8 mouse cellular contexts compared by ENCODE assay signal in genomic region chr1:105844341-105845006, GRCm38 (mm10).
A peak's percentile ranks its signal among the peaks of the same experiment; 100 is the strongest.
DNase-seq lines count a peak whose midpoint lies in the region; ATAC-seq and TF ChIP-seq lines count a peak whose summit lies in the region.

No protein-coding gene starts in this region.

- H3K4me3 ChIP-seq in heart, embryonic 13.5 days: peak overlapping the region; percentile 43
- peak overlapping the region; percentile 49 to 63; a peak in 3 of 4 replicates for H3K4me3 ChIP-seq in ES-E14 (ENCODE audit: insufficient read depth in 1 of 2, low read depth in 1 of 2, low read length in 2 of 2, poor library complexity in 1 of 2, severe bottlenecking in 1 of 2)
- H3K4me3 ChIP-seq in embryonic facial prominence, embryonic 11.5 days (ENCODE audit: low read depth, low read length): peak overlapping the region; percentile 22
- no peak overlapping the region for H3K4me3 ChIP-seq in intestine, embryonic 16.5 days (ENCODE audit: low read length)

- no peak for DNase-seq in heart, adult 9 months (ENCODE audit: low spot score in 2 of 2)
- DNase-seq in ES-E14 (ENCODE audit: low read depth, low spot score): no peak
- DNase-seq in embryonic facial prominence, embryonic 11.5 days (ENCODE audit: low spot score): no peak
- DNase-seq in kidney, postnatal 14 days: no peak

- peaks cover 18% of the 10 kb centered on the region for H3K27me3 ChIP-seq in heart, embryonic 13.5 days (replicated peaks)
- H3K27me3 ChIP-seq in embryonic facial prominence, embryonic 11.5 days (ENCODE audit: control insufficient read depth, insufficient read depth, low read length): peaks cover 11% of the 10 kb centered on the region
- no peaks in the 10 kb centered on the region for H3K27me3 ChIP-seq in intestine, embryonic 16.5 days (replicated peaks; ENCODE audit: control insufficient read depth, insufficient read depth, low read length)

- H3K27ac ChIP-seq in heart, embryonic 13.5 days (replicated peaks): no peak overlapping the region
- no peak overlapping the region for H3K27ac ChIP-seq in ES-E14 (ENCODE audit: insufficient read depth, low read depth, low read length, poor library complexity, severe bottlenecking)
- no peak overlapping the region for H3K27ac ChIP-seq in embryonic facial prominence, embryonic 11.5 days (replicated peaks; ENCODE audit: low read depth, low read length)
- no peak overlapping the region for H3K27ac ChIP-seq in intestine, embryonic 16.5 days (ENCODE audit: low read length)

- H3K4me2 ChIP-seq in heart, embryonic 13.5 days: peak overlapping the region; percentile 69
- H3K4me2 ChIP-seq in embryonic facial prominence, embryonic 11.5 days (ENCODE audit: low read depth, low read length): peak overlapping the region; percentile 32
- H3K4me2 ChIP-seq in intestine, embryonic 16.5 days (ENCODE audit: low read depth, low read length): 0 out of 2 replicates have a peak overlapping the region, but pooled peaks have one; percentile 16

- peak overlapping the region; percentile 66 for H3K9ac ChIP-seq in heart, embryonic 13.5 days
- H3K9ac ChIP-seq in ES-E14 (ENCODE audit: insufficient read depth, low read depth, low read length, poor library complexity, severe bottlenecking): peak overlapping the region; percentile 60; the same call in 1 of the 2 replicates
- no peak overlapping the region for H3K9ac ChIP-seq in embryonic facial prominence, embryonic 11.5 days (replicated peaks; ENCODE audit: low read length)
- H3K9ac ChIP-seq in intestine, embryonic 16.5 days (ENCODE audit: low read depth, low read length): no peak overlapping the region

- H3K4me1 ChIP-seq in heart, embryonic 13.5 days: peaks cover 23% of the 10 kb centered on the region
- peaks cover 0 to 5% of the 10 kb centered on the region in 2 experiments; a peak in 1 of 4 replicates for H3K4me1 ChIP-seq in ES-E14 (ENCODE audit: control insufficient read depth in 2 of 2, insufficient read depth in 2 of 2, low read length in 2 of 2, poor library complexity in 1 of 2)
- H3K4me1 ChIP-seq in embryonic facial prominence, embryonic 11.5 days (ENCODE audit: control insufficient read depth, insufficient read depth, low read length): peaks cover 3% of the 10 kb centered on the region; the same call in 1 of the 2 replicates
- H3K4me1 ChIP-seq in intestine, embryonic 16.5 days (ENCODE audit: control insufficient read depth, insufficient read depth, low read length): no peaks in the 10 kb centered on the region

- WGBS in heart, embryonic 13.5 days: 9% methylated on average over 28 of the region's 28 CpGs
- 4% methylated on average over 28 of the region's 28 CpGs for WGBS in embryonic facial prominence, embryonic 11.5 days
- 19% methylated on average over 27 of the region's 28 CpGs for WGBS in intestine, embryonic 16.5 days

- H3K36me3 ChIP-seq in heart, embryonic 13.5 days: no peaks in the 10 kb centered on the region
- H3K36me3 ChIP-seq in ES-E14 (ENCODE audit: control insufficient read depth, insufficient read depth, low read length, poor library complexity, severe bottlenecking): no peaks in the 10 kb centered on the region
- no peaks in the 10 kb centered on the region for H3K36me3 ChIP-seq in embryonic facial prominence, embryonic 11.5 days (replicated peaks; ENCODE audit: control insufficient read depth, insufficient read depth, low read depth, low read length)
- H3K36me3 ChIP-seq in intestine, embryonic 16.5 days (ENCODE audit: control insufficient read depth, insufficient read depth, low read length): no peaks in the 10 kb centered on the region

- ATAC-seq in heart, embryonic 13.5 days (ENCODE audit: extremely low read depth, insufficient number of reproducible peaks, low FRiP score, low TSS enrichment): peak; percentile 14; the same call in 1 of the 2 replicates
- peak; percentile 50; the same call in 1 of the 2 replicates for ATAC-seq in embryonic facial prominence, embryonic 11.5 days (replicated peaks; ENCODE audit: insufficient number of reproducible peaks, low FRiP score, low TSS enrichment, low read depth)
- ATAC-seq in intestine, embryonic 16.5 days: peak; percentile 46
- ATAC-seq in neutrophil, adult 5-6 weeks (ENCODE audit: extremely low read depth, insufficient number of reproducible peaks, low FRiP score, poor library complexity, severe bottlenecking): peak; percentile 16; the same call in 1 of the 2 replicates
- ATAC-seq in erythroblast, adult 5-6 weeks (replicated peaks; ENCODE audit: low FRiP score, poor library complexity, severe bottlenecking): no peak

- H3K9me3 ChIP-seq in heart, embryonic 13.5 days: no peaks in the 10 kb centered on the region
- no peaks in the 10 kb centered on the region for H3K9me3 ChIP-seq in ES-E14 (ENCODE audit: control insufficient read depth, insufficient read depth, low read depth, low read length)
- no peaks in the 10 kb centered on the region for H3K9me3 ChIP-seq in embryonic facial prominence, embryonic 11.5 days (replicated peaks; ENCODE audit: control insufficient read depth, low read length)
- H3K9me3 ChIP-seq in intestine, embryonic 16.5 days (ENCODE audit: control insufficient read depth, low read length): no peaks in the 10 kb centered on the region

- in situ Hi-C loops in ES-E14 (cut with MboI; ENCODE audit: low sequenced_read_pairs in 2 of 2, unreplicated experiment in 2 of 2): no loop called here

TF ChIP-seq in ES-E14, 5 proteins besides CTCF, POLR2A, EP300 and RAD21:
- TF ChIP-seq CHD2 (IDR thresholded peaks at IDR 0.05; ENCODE audit: low read depth, low read length): no peak
- TF ChIP-seq ZNF384 (IDR thresholded peaks at IDR 0.05; ENCODE audit: low read depth, low read length): no peak
- TF ChIP-seq HCFC1 (IDR thresholded peaks at IDR 0.05; ENCODE audit: borderline replicate concordance, insufficient read depth, low read length): no peak
- no peak for TF ChIP-seq MAFK (IDR thresholded peaks at IDR 0.05; ENCODE audit: insufficient read depth, low read depth, low read length)
- no peak for TF ChIP-seq ZC3H11A (IDR thresholded peaks at IDR 0.05; ENCODE audit: borderline replicate concordance, low read depth, low read length)

Comparison
In these comparisons a context has a peak if more than half of its experiments do, and no peak if none do; other contexts are left out.
1. H3K4me2 ChIP-seq: peak in every context shown above with its lines; median percentile 69 in heart, embryonic 13.5 days; 32 in embryonic facial prominence, embryonic 11.5 days; 16 in intestine, embryonic 16.5 days.
2. H3K9ac ChIP-seq: peak in heart, embryonic 13.5 days (single experiment) and ES-E14 (single experiment); none in embryonic facial prominence, embryonic 11.5 days (single experiment) and intestine, embryonic 16.5 days (single experiment).